Comparison of ENCODE assay signal across 30 mouse cellular contexts in the genomic region with DNA sequence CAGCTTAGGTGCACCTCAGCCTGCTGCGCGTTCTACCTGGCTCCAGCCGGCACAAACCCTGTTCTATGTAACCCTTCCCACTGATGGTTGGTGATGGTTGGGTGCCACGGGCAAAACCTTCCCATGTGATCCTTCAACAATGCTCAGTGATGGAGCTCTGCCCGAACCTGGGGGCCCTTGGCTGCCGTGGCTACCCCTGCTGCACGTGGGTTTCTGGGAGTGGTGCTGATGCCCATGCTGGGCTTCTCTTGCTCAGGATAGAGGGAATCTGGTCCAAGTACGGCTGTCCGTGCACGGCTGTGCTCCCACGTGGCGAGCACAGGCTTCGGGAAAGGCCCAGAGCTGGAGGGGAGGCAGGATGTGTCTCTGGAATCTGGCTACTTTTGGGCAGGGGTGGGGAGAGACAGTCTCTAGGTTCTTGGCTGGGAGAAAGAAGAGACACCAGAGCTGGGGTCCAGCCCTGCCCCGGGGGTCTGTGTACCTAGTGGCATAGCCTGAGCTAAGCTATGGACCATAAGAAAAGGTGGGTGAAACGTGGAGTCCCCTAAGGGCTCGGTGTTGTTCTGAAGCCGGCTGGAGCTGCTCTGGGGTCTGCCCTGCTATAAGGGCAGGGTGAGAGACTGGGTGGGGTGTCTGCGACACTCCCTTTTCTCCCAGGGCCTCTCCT. TPM values are rescaled to one million over a fixed set of nuclear protein-coding genes. Genes with fewer than 3 reads are reported as not detected.
A peak's percentile ranks its signal among the peaks of the same experiment; 100 is the strongest.
DNase-seq lines count a peak whose midpoint lies in the region; ATAC-seq and TF ChIP-seq lines count a peak whose summit lies in the region.
"Had no signal": no experiment of that assay in that cellular context is flagged by ENCODE, and none has a peak within 500 bp of the region (broad histone marks: within the 10 kb centered on the region; RNA-seq: fewer than 3 reads in every experiment).

No protein-coding gene starts in this region.

- H3K9me3 ChIP-seq in hindbrain, embryonic 13.5 days: no peaks in the 10 kb centered on the region
- H3K9me3 ChIP-seq in hindbrain, postnatal 0 days (ENCODE audit: low read length): no peaks in the 10 kb centered on the region
- H3K9me3 ChIP-seq in midbrain, embryonic 16.5 days (replicated peaks; ENCODE audit: control insufficient read depth, low read length, poor library complexity, severe bottlenecking): no peaks in the 10 kb centered on the region
- no peaks in the 10 kb centered on the region for H3K9me3 ChIP-seq in midbrain, embryonic 11.5 days (ENCODE audit: control insufficient read depth, low read length)
- H3K9me3 ChIP-seq: heart, embryonic 13.5 days; kidney, embryonic 15.5 days; liver, embryonic 12.5 days had no signal

- no peak overlapping the region for H3K4me2 ChIP-seq in hindbrain, embryonic 13.5 days
- H3K4me2 ChIP-seq in hindbrain, postnatal 0 days (ENCODE audit: low read depth, low read length): no peak overlapping the region
- H3K4me2 ChIP-seq in midbrain, embryonic 16.5 days (ENCODE audit: low read length): no peak overlapping the region
- H3K4me2 ChIP-seq in midbrain, embryonic 11.5 days: no peak overlapping the region
- H3K4me2 ChIP-seq: heart, embryonic 13.5 days; kidney, embryonic 15.5 days; liver, embryonic 12.5 days had no signal

- TF ChIP-seq CTCF in hindbrain, postnatal 0 days (IDR thresholded peaks at IDR 0.05; ENCODE audit: low read depth): no peak

- H3K27me3 ChIP-seq in hindbrain, embryonic 13.5 days: peaks cover 19% of the 10 kb centered on the region; the same call in 1 of the 2 replicates
- H3K27me3 ChIP-seq in hindbrain, postnatal 0 days (ENCODE audit: insufficient read depth, low read length): no peaks in the 10 kb centered on the region
- no peaks in the 10 kb centered on the region for H3K27me3 ChIP-seq in midbrain, embryonic 16.5 days (ENCODE audit: control insufficient read depth, insufficient read depth, low read depth, low read length)
- peaks cover 15% of the 10 kb centered on the region for H3K27me3 ChIP-seq in midbrain, embryonic 11.5 days (ENCODE audit: control insufficient read depth, insufficient read depth, low read length)

- no peak overlapping the region for H3K4me3 ChIP-seq in hindbrain, embryonic 13.5 days
- no peak overlapping the region for H3K4me3 ChIP-seq in hindbrain, postnatal 0 days (ENCODE audit: low read length)
- no peak overlapping the region for H3K4me3 ChIP-seq in midbrain, embryonic 16.5 days (ENCODE audit: low read depth, low read length)
- no peak overlapping the region for H3K4me3 ChIP-seq in midbrain, embryonic 11.5 days (ENCODE audit: low read depth, low read length)
- H3K4me3 ChIP-seq: heart, embryonic 13.5 days; kidney, embryonic 15.5 days; left cerebral cortex, adult 2 months; liver, embryonic 12.5 days had no signal

- DNase-seq in cerebellum, adult 9-11 months: peak; percentile 63
- no peak for DNase-seq in cerebellum, adult 8-10 months
- no peak for DNase-seq in hindbrain, postnatal 0 days (ENCODE audit: low spot score)
- no peak for DNase-seq in midbrain, embryonic 11.5 days (ENCODE audit: low spot score, missing footprints)
- DNase-seq: adrenal gland, postnatal 10 days; forebrain, postnatal 0 days; gastrocnemius, postnatal 10 days; heart, postnatal 10 days; kidney, adult 18-20 months; kidney, postnatal 25 days; liver, postnatal 0 days; lung, postnatal 36 days; thymus, adult 2 months; thymus, postnatal 36 days had no signal

- peak overlapping the region; percentile 98; the same call in 1 of the 2 replicates for H3K27ac ChIP-seq in hindbrain, embryonic 13.5 days
- H3K27ac ChIP-seq in hindbrain, postnatal 0 days: no peak overlapping the region
- H3K27ac ChIP-seq in midbrain, embryonic 16.5 days (ENCODE audit: low read length): 0 out of 2 replicates have a peak overlapping the region, but pooled peaks have one; percentile 11
- H3K27ac ChIP-seq in midbrain, embryonic 11.5 days (ENCODE audit: low read depth, low read length): no peak overlapping the region
- H3K27ac ChIP-seq: heart, embryonic 13.5 days; kidney, embryonic 15.5 days; left cerebral cortex, adult 2 months; liver, embryonic 12.5 days had no signal

- ATAC-seq in hindbrain, embryonic 13.5 days (ENCODE audit: low FRiP score): no peak
- no peak for ATAC-seq in hindbrain, postnatal 0 days
- no peak for ATAC-seq in midbrain, embryonic 16.5 days
- ATAC-seq in midbrain, embryonic 11.5 days (ENCODE audit: low FRiP score): no peak
- ATAC-seq in frontal cortex, adult (ENCODE audit: low TSS enrichment): no peak
- ATAC-seq: forebrain, postnatal 0 days; liver, embryonic 12.5 days; liver, postnatal 0 days; Patski had no signal

- H3K9ac ChIP-seq in hindbrain, embryonic 13.5 days: peak overlapping the region; percentile 100
- no peak overlapping the region for H3K9ac ChIP-seq in hindbrain, postnatal 0 days (replicated peaks; ENCODE audit: low read length)
- peak overlapping the region; percentile 53 for H3K9ac ChIP-seq in midbrain, embryonic 16.5 days (ENCODE audit: low read depth, low read length)
- H3K9ac ChIP-seq in midbrain, embryonic 11.5 days (ENCODE audit: low read length): no peak overlapping the region
- H3K9ac ChIP-seq: forebrain, postnatal 0 days; heart, embryonic 13.5 days; kidney, embryonic 15.5 days; liver, embryonic 12.5 days; liver, postnatal 0 days had no signal

- peaks cover 56% of the 10 kb centered on the region for H3K4me1 ChIP-seq in hindbrain, embryonic 13.5 days (replicated peaks)
- 0 out of 2 replicates have a peak, but pooled peaks cover 6% of the 10 kb centered on the region for H3K4me1 ChIP-seq in hindbrain, postnatal 0 days (ENCODE audit: insufficient read depth, low read length)
- H3K4me1 ChIP-seq in midbrain, embryonic 16.5 days (ENCODE audit: control insufficient read depth, insufficient read depth, low read length): peaks cover 22% of the 10 kb centered on the region
- peaks cover 15% of the 10 kb centered on the region for H3K4me1 ChIP-seq in midbrain, embryonic 11.5 days (ENCODE audit: control insufficient read depth, insufficient read depth, low read length)

- peaks cover 7% of the 10 kb centered on the region for H3K36me3 ChIP-seq in hindbrain, embryonic 13.5 days
- H3K36me3 ChIP-seq in hindbrain, postnatal 0 days (ENCODE audit: insufficient read depth, low read length): no peaks in the 10 kb centered on the region
- peaks cover 10% of the 10 kb centered on the region for H3K36me3 ChIP-seq in midbrain, embryonic 16.5 days (ENCODE audit: control insufficient read depth, insufficient read depth, low read length)
- no peaks in the 10 kb centered on the region for H3K36me3 ChIP-seq in midbrain, embryonic 11.5 days (ENCODE audit: control insufficient read depth, insufficient read depth, low read length)
- H3K36me3 ChIP-seq: heart, embryonic 13.5 days; kidney, embryonic 15.5 days; liver, embryonic 12.5 days had no signal

- WGBS in hindbrain, embryonic 13.5 days: 71% methylated on average over 18 of the region's 18 CpGs
- 59% methylated on average over 18 of the region's 18 CpGs for WGBS in hindbrain, postnatal 0 days
- WGBS in midbrain, embryonic 16.5 days: 66% methylated on average over 18 of the region's 18 CpGs
- WGBS in midbrain, embryonic 11.5 days: 75% methylated on average over 18 of the region's 18 CpGs

RNA-seq across cellular contexts. Expression of a gene that starts 48.2 kb away (rescaled TPM):
- 0.10 and 0.23 TPM in 2 replicates for polyA plus RNA-seq in hindbrain, embryonic 13.5 days (2015; fragmentation: Nextera tagmentation; extraction: Ambion mirVana)
- 0.21 and 1.2 TPM in 2 replicates for total RNA-seq in hindbrain, postnatal 0 days (2014; rRNA removed)
- 0.28 and 0.35 TPM in 2 replicates for polyA plus RNA-seq in hindbrain, postnatal 0 days (2015; fragmentation: Nextera tagmentation; extraction: Ambion mirVana)
- 0.11 TPM in 1 of 2 replicates, not detected in the other for polyA plus RNA-seq in midbrain, embryonic 16.5 days (2015; fragmentation: Nextera tagmentation; extraction: Ambion mirVana)
- polyA plus RNA-seq in midbrain, embryonic 11.5 days (2014; fragmentation: Nextera tagmentation; extraction: Ambion mirVana): not detected in 2 replicates
- total RNA-seq: adrenal gland, postnatal 10 days; forebrain, postnatal 0 days; gastrocnemius, postnatal 10 days; heart, postnatal 10 days; hematopoietic stem cell, adult 5-6 weeks; megakaryocyte, adult 5-6 weeks; MEL; monocyte, adult 5-6 weeks had no signal
- polyA plus RNA-seq: embryonic facial prominence, embryonic 11.5 days; heart, embryonic 13.5 days; intestine, embryonic 14.5 days; limb, embryonic 14.5 days; liver, embryonic 12.5 days; liver, postnatal 0 days; lung, embryonic 16.5 days; Patski had no signal

Comparison
In these comparisons a context has a peak if more than half of its experiments do, and no peak if none do; other contexts are left out.
1. H3K27ac ChIP-seq: peak in hindbrain, embryonic 13.5 days (single experiment) and midbrain, embryonic 16.5 days (single experiment); none in hindbrain, postnatal 0 days (single experiment) and midbrain, embryonic 11.5 days (single experiment).
2. H3K9ac ChIP-seq: peak in hindbrain, embryonic 13.5 days (single experiment) and midbrain, embryonic 16.5 days (single experiment); none in hindbrain, postnatal 0 days (single experiment) and midbrain, embryonic 11.5 days (single experiment).